Mouse (Mus musculus) gastrocnemius, postnatal 4 days (tissue): ENCODE results near the gene Emid1. TPM values are rescaled to one million over a fixed set of nuclear protein-coding genes. Genes with fewer than 3 reads are reported as not detected.

Source experiments
- DNase-seq, 2 experiments: peaks; one replicate each; pipeline ENCODE4 v3.0.0; 2021 to 2022; ENCODE audit warnings: low spot score in 2 of 2, mixed read lengths in 2 of 2
- total RNA-seq, 2 experiments: library from RNA; stranded (reverse); gene quantifications; 2 replicates each; pipeline ENCODE4 v1.2.3; 2021

The Emid1 gene
- total RNA-seq, 2 experiments from 2014 or later, result 17.4 to 20.4 TPM

DNA sequence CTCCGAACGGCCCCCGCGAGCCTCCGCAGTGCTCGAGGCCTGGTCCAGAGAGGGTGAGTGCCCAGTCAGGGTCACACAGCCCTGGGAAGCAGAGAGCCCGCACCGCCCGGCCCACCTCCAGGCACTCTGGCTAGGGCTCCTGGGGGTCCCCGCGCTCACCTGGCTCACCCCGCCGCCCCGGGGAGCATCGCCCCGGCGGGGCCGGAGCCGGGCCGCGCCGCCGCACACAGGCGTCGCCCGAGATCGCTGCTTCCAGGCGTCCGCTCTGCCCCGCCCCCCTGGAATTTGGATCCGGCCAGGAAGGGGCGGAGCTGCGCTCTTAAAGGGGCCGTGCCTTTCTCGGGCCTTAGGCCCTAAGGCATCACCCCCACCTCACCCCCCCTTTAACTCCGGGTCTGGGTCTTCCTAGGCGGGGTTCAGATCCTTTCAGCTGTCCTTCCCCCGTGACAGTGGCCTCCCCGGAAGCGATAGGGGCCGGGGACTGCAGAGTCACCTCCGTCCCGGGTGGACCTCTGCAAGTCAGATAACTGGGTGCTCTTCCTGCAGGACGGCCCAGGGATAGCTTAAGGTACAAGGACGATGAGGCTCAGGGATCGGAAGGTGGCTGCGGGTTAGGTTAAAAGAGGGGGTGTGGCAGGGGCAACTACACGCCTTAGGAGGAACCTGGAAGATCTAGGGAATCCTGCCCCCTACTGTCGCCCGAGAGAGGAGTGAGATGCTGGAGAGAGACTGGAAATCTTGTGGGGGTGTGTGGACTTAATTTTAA lies 86.8 kb downstream of the Emid1 start, which contains the start of gene Gas2l1:
Gene Gas2l1, minus strand, starts transcription at position 272 of the 766 bp plus-strand sequence.
- DNase-seq, result peak; percentile 82 to 91

- no peak for DNase-seq
Measured at GRCm38 (mm10) chr11:5064282-5065055, 87.6 kb downstream of the Emid1 start.

DNA sequence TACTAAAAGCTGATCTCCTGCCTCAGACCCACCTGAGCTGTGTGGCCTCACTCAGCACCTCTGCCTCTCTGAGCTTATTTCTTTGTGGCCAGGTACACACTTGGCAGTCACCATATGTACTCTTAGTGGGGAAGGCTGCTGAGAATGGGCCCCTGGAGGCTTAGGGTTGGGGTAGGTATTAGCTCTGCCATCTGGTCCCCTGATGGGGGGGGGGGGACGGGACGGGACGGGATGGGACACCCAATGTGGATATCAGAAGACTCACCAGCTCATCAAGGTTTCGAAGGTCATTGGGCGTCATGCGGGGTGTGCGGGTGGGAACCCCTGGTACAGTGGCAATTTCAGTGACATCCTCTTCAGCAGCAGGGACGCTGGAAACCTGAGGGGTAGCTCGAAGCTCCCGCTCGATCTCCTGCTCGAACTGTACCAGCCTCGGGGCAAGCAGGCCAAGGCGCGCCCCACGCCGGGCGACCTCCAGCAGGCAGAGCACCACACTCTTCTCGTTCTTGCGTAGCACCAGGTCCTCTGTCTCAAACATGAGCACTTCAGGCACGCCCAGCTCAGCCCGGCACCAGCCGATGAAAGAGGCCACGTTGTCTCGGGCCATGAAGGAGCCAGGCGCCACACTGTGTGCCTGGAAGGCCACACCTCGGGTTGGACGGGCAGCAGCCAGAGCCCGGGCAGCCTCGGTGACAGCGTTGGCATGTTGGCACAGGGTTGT lies 88.3 kb downstream of the Emid1 start:
- DNase-seq, result no peak

DNA sequence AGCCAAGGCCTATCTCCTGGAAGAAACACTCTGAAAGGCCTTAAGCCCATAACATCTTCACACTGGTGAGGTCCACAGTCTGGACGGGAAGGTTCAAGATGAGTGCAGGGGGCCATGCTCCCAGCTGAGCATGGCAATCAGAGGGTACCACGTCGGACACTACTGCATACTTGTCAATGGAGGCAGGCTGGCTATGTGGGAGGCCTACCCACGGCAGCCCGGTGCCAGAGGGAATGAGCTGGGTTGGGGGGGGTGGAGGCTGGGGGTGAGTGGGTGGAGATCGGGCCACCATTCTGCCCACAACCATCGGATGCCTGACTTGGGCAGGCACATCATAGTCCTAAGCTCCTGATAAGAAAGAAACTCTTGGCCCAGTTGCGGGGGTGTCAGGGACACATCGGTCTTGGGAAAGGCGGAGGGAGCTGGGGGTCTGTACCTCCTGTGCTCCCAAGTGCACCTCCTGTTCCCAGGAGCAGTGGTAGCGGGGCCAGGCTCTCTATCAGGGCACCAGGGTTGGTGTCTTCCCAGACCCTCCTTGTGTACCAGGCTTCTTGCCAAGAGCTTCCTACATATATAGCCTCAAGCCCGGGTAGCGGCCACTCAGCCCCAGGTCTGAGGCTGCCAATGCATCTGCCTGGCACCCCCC lies 89.1 kb downstream of the Emid1 start:
- DNase-seq, result no peak

DNA sequence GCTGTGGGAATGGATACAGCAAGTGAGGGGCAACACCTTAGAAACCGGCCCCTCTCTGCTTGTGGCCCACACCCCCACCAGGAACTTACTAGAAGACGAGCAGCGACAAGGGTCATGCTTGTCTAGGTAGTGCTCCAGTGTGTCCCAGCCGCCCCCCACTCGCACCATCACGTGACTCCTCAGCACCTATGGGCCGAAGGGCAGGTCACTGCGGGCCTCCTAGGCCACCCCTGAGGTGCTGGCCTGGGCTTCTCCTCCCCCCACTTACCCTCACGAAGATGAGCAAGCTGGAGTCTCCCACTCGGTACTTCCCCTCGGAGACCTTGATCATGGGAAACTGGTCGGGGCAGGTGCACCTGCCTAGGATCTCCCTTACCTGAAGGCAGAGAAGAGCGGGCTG lies 89.7 kb downstream of the Emid1 start:
- DNase-seq, result peak in 1 of 2 experiments; percentile 31

- DNase-seq, result peak; percentile 93 to 95
Measured at GRCm38 (mm10) chr11:5061413-5062139, 90.5 kb downstream of the Emid1 start.

- peak in 1 of 2 experiments; percentile 25 for DNase-seq
Measured at GRCm38 (mm10) chr11:5060756-5061412, 91.2 kb downstream of the Emid1 start.

GRCm38 (mm10) chr11:5059704-5060156 lies 92.3 kb downstream of the Emid1 start:
- DNase-seq, result peak in 1 of 2 experiments; percentile 43

GRCm38 (mm10) chr11:5059230-5059629 lies 92.8 kb downstream of the Emid1 start:
- DNase-seq, result no peak

DNA sequence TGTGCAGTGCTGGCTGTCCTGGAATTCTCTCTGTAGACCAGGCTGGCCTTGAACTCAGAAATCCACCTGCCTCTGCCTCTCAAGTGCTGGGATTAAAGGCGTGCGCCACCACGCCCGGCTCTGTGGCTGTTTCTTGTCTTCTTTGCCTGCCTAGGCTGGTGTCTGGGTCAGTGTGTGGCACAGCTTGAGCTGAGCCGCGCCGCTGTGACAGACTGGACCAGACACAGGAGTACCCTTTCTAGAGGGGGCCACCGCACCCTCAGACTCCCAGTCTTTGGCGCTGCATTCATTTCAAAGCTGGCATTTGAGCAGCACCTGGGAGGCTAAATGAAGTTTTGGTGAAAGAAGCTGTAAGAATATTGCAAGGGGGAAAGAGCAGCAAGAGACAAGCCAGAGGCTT lies 93.3 kb downstream of the Emid1 start:
- no peak for DNase-seq

DNA sequence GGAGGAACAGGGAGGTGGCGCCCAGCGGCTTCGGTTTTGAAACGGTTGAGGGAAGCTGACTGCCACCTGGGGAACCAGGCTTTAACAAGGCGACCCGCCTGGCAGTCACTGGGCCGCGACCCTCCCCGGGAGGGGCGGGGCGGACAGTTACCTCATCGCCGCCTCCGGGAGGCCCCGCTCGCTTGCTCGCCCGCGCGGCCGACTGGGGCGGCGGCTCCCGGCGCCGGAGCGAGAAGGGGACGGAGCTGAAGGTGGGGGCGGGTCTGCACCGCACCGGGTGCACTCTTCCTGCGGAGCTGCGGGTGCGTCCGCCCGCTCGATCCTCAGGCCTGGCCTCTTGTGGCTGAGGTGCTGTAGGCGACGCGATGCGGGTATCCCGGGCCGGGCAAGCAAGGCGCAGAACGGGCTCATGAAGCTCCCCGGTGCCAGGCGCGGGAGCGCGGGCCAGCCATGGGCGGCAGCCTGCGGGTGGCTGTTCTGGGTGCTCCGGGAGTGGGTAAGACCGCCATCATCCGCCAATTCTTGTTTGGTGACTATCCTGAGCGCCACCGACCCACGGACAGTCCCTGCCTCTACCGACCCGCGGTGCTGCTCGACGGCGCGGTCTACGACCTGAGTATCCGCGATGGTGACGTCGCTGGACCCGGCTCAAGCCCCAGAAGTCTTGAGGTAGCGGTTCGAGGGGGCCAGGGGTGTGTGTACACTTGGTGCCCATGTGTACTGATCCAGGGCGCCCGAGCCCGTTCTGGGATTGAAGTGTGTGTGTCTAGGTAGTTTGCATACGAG lies 94.0 kb downstream of the Emid1 start, which contains the start of gene Rasl10a:
Gene Rasl10a, plus strand, starts transcription at position 273 of the 786 bp plus-strand sequence.
- DNase-seq, result peak in 1 of 2 experiments; percentile 38

DNA sequence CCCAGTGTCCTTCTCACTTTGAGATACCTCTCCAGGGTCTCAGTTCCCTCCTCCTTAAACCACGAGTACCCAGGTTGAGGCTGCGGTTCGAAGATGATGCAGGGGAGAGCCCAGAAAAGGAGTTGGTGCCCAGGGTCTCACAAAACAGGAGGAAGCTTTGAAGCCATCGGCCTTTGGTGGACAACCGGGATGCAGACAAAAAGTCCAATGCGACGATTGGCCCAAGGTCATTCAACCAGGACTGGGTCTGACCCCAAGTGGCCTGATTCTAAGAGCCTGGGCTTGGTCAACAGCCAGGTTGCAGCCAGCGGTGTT lies 94.6 kb downstream of the Emid1 start:
- no peak for DNase-seq

DNA sequence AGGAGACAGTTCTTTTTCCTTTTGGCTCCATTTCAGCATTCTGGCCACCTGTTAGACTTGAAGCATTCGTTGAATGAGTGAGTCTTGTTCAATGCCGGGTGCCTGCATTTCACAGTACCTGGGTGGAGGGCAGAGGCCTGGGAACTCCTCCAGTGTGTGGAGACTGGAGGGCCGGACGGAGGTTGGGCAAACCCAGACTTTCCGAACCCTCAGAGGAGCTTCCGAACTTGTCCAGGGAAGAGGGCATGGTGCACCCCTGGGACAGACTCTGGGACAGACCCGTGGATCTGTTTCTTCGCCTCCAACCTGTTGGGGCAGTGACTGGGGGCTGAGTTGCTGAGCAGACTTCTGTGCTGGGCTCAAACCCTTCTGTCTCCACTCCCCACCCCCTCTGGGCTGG lies 95.0 kb downstream of the Emid1 start:
- no peak for DNase-seq

Other genes starting within 250 kb of the Emid1 start
- under 1 TPM; 0.08 to 0.17 TPM for gene Nefh, start 204.2 kb downstream of the Emid1 start, total RNA-seq
- 10 to 100 TPM; 46.5 to 58.0 TPM for gene Ap1b1, start 165.4 kb downstream of the Emid1 start, total RNA-seq
- 1 to 10 TPM; 1.9 to 2.8 TPM for gene Rasl10a, start 94.1 kb downstream of the Emid1 start, total RNA-seq
- gene Gas2l1, start 86.9 kb downstream of the Emid1 start, total RNA-seq, result 10 to 100 TPM; 25.1 to 28.5 TPM
- 10 to 100 TPM; 25.7 to 25.8 TPM for gene Rhbdd3, start 53.3 kb downstream of the Emid1 start, total RNA-seq
- gene Ewsr1, start 53.0 kb downstream of the Emid1 start, total RNA-seq, result 100 to 1,000 TPM; 205 to 243 TPM
- gene Kremen1, start 109.3 kb upstream of the Emid1 start, total RNA-seq, result 100 to 1,000 TPM in 1 of 2 experiments, 10 to 100 TPM in 1; 99.8 to 106 TPM